Mouse (Mus musculus) cortical plate, adult 2 months (tissue): ENCODE measurements around the gene Ripk3.

Experiments
- CTCF ChIP-seq: fragments of 200-500 bp; IDR thresholded peaks from 2 replicates; pipeline ENCODE4 v1.5.1; 2011; ENCODE audit warnings: mild to moderate bottlenecking, control low read depth, low read length; ENCODE audit not compliant: insufficient read depth; ENCODE audit errors: extremely low read depth
- POLR2A ChIP-seq: fragments of 200-500 bp; IDR thresholded peaks from 2 replicates; pipeline ENCODE4 v1.6.1; 2011; ENCODE audit warnings: mild to moderate bottlenecking, low read length, control low read depth; ENCODE audit not compliant: insufficient read depth; ENCODE audit errors: extremely low read depth

GRCm38 (mm10) chr14:55838312-55838711 lies 49.6 kb upstream of the Ripk3 start:
- no peak for TF ChIP-seq POLR2A
- TF ChIP-seq CTCF, result no peak
